Mouse (Mus musculus) kidney, adult 2 months (tissue): ENCODE data around the gene Sox21. TPM values are rescaled to one million over a fixed set of nuclear protein-coding genes. Genes with fewer than 3 reads are reported as not detected.

Experiments
- DNase-seq: peaks from one replicate; pipeline ENCODE4 v3.0.0; 2021
- H3K27ac ChIP-seq: fragments of 200-500 bp; 2 replicates; pipeline ENCODE4 v1.5.1; 2012; ENCODE audit warnings: low read depth, low read length, control low read depth, inconsistent platforms; ENCODE audit not compliant: insufficient read depth
- H3K27me3 ChIP-seq: fragments of 200-500 bp; replicated peaks from 2 replicates; pipeline ENCODE4 v1.6.1; 2012; ENCODE audit warnings: mild to moderate bottlenecking, moderate library complexity, low read length, inconsistent platforms; ENCODE audit not compliant: control insufficient read depth, insufficient read depth
- H3K36me3 ChIP-seq: fragments of 200-500 bp; 2 replicates; pipeline ENCODE4 v1.6.1; 2012; ENCODE audit warnings: mild to moderate bottlenecking, moderate library complexity, low read length, inconsistent platforms; ENCODE audit not compliant: control insufficient read depth, insufficient read depth
- H3K4me1 ChIP-seq: fragments of 200-500 bp; 2 replicates; pipeline ENCODE4 v1.6.1; 2011; ENCODE audit warnings: low read length; ENCODE audit not compliant: control insufficient read depth, insufficient read depth
- H3K4me3 ChIP-seq: fragments of 200-500 bp; 2 replicates; pipeline ENCODE4 v1.5.1; 2011; ENCODE audit warnings: mild to moderate bottlenecking, low read depth, low read length, control low read depth; ENCODE audit not compliant: insufficient read depth
- CTCF ChIP-seq: fragments of 200-500 bp; conservative IDR thresholded peaks from 2 replicates; pipeline ENCODE4 v1.5.1; 2011; ENCODE audit warnings: low read depth, mild to moderate bottlenecking, control low read depth, low read length, moderate library complexity, mixed read lengths; ENCODE audit not compliant: insufficient read depth, insufficient read length
- POLR2A ChIP-seq: fragments of 200-500 bp; IDR thresholded peaks from one replicate; pipeline ENCODE4 v1.6.1; 2011; ENCODE audit warnings: low read depth, low read length, control low read depth
- WGBS: fragments of 180-500 bp; shearing (Covaris S2); methylation state at CpG from one replicate; pipeline ENCODE4 v1.1.7; 2018; 5-methylcytosine and 5-hydroxymethylcytosine counted together
- polyA plus RNA-seq: library from polyadenylated mRNA; depleted of rRNA; stranded (reverse); fragments of >200 nt; gene quantifications from 2 replicates; pipeline ENCODE4 v1.2.3, GENCODE M21; 2012

Sox21 gene
- polyA plus RNA-seq, 1 experiment, result not detected

DNA sequence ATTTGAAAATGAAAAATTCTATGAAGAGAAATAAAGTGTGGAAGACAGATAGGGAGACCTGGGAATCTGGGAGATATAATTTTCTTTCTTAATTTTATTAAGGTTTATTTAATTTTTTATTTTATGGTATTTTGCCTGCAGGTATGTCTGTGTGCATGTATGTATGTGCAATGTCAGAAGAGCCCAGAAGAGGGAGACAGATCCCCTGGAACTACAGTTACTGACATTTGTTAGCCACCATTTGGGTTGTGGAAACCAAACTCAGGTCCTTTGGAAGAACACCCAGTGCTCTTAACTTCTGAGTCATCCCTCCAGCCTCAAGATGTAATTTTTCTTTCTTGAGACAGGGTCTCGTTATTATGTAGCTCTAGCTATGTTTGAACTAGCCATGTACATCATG lies 15.9 kb downstream of the Sox21 start:
- TF ChIP-seq CTCF (no peak), POLR2A (no peak)
- no peaks in the 10 kb centered on the region for H3K4me1 ChIP-seq
- WGBS, result 89% methylated on average over 1 of the region's 1 CpGs
- H3K27ac ChIP-seq, result no peak overlapping the region
- no peaks in the 10 kb centered on the region for H3K36me3 ChIP-seq
- peaks cover 2% of the 10 kb centered on the region; the same call in 1 of the 2 replicates for H3K27me3 ChIP-seq
- no peak for DNase-seq
- H3K4me3 ChIP-seq, result no peak overlapping the region

DNA sequence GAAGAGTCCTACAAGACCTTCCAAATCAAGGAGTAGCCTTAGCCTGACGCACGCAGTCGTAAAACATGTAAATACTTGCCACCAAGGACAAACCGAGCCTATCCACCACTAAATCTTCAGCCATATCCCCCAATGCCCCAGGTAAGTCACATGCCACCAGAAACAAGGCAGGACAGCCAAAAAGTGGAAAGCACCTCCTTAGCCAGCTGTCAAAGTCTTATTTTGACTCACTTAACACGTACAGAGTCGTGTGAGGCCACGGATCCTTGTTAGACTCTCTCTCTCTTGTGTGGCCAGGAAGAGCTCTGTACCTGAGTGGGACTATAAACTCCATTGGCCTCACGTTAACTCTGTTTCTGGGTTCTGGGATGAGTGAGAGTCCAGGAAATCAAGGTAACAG lies 20.0 kb downstream of the Sox21 start:
- H3K27ac ChIP-seq, result no peak overlapping the region
- no peaks in the 10 kb centered on the region for H3K36me3 ChIP-seq
- no peak overlapping the region for H3K4me3 ChIP-seq
- DNase-seq, result no peak
- no peaks in the 10 kb centered on the region for H3K4me1 ChIP-seq
- H3K27me3 ChIP-seq, result no peaks in the 10 kb centered on the region; the same call in 1 of the 2 replicates
- TF ChIP-seq POLR2A, result no peak
- no peak for TF ChIP-seq CTCF
- 81% methylated on average over 8 of the region's 8 CpGs for WGBS

DNA sequence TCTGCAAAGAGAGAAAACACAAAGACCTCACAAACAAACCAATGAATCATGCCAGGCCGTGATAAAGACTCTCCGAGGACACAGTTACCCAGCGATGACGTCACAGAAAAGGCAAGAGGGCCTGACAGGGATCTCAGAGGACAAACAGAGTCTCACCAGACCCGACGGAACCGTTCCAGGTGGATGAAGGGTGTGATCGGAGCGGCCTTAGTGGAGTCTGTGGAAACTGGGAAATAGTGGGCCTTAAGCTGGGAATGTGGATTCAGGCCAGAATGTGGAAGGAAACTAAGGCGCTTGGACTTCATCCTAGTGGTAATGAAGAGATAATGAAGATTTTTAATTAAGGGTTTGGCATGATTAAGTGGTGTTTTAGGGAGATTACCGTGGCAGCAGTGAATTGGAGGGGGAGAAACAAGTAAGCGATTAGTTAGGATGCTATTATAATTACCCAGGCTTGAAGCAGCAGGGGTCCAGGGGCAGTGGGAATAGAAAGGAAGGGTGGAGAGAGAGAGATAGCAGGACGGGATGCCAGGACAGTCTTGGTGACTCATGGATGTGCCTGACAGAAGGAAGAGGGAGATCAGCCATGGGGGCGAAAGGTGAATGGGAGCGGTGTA lies 24.5 kb downstream of the Sox21 start:
- Histone ChIP-seq H3K36me3 (no peaks in the 10 kb centered on the region), H3K4me1 (no peaks in the 10 kb centered on the region), H3K27ac (no peak overlapping the region), H3K4me3 (no peak overlapping the region), H3K27me3 (no peaks in the 10 kb centered on the region; the same call in 1 of the 2 replicates)
- WGBS, result 78% methylated on average over 15 of the region's 15 CpGs
- TF ChIP-seq CTCF, result no peak
- no peak for TF ChIP-seq POLR2A
- DNase-seq, result no peak

DNA sequence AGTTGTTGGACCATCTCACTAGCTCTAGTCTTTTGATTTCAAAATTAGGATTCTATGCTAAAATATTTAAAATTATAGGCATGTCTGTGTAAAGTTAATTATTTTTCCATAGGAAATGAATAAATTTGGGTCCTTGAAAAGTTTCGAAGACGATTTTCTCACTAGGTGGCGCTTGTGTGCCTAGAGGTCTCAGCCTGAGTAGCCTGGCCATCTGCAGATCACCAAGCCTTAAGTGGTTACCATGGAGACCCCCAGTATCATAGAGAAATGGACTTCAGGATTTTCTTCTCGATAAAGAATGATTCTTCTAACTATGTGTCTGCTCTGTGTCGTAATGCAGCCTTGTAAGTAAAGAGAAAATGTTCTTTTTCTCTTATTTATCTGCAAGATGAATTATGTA lies 27.2 kb downstream of the Sox21 start:
- peak; percentile 24 for DNase-seq
- no peaks in the 10 kb centered on the region for H3K36me3 ChIP-seq
- 21% methylated on average over 5 of the region's 5 CpGs for WGBS
- H3K27me3 ChIP-seq, result no peaks in the 10 kb centered on the region; the same call in 1 of the 2 replicates
- no peak overlapping the region for H3K4me3 ChIP-seq
- TF ChIP-seq POLR2A, result no peak
- TF ChIP-seq CTCF, result peak; percentile 51
- H3K4me1 ChIP-seq, result no peaks in the 10 kb centered on the region
- H3K27ac ChIP-seq, result no peak overlapping the region

DNA sequence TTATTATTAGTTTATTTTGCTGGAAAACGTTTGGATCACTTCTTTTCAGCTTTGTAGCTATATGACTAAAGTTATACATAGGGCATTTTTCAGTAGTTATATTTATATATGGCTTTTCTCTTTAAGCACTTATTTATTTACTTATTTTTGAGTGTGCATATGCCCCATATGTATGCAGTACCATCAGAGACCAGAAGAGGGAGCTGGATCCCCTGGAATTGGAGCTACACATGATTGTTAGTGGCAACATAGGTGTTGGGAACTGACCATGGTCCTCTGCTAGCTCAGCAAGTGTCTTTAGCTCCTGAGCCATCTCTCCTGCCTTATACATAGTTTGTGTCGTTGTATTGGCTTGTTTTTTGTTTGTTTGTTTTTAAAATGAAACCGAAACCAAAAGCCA lies 29.5 kb downstream of the Sox21 start:
- Histone ChIP-seq H3K4me1 (no peaks in the 10 kb centered on the region), H3K27me3 (no peaks in the 10 kb centered on the region; the same call in 1 of the 2 replicates), H3K4me3 (no peak overlapping the region), H3K27ac (no peak overlapping the region), H3K36me3 (no peaks in the 10 kb centered on the region)
- no peak for DNase-seq
- WGBS, result 82% methylated on average over 3 of the region's 3 CpGs
- TF ChIP-seq CTCF (no peak), POLR2A (no peak)

DNA sequence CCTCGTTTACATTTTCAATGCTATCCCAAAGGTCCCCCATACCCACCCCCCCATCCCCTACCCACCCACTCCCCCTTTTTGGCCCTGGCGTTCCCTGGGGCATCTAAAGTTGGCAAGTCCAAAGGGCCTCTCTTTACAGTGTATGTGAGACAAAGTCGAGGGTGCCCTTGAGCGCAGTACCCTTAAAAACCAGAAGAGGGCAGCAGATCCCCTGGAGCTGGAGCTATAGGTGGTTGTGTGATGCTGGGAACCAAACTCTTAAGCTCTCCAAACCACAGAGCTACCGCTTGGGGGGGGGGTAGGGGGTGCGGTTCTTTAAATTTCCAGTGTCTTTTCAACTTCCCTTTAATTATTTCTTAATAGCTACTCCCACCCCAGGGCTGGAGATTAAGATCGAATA lies 33.8 kb downstream of the Sox21 start:
- WGBS, result 83% methylated on average over 7 of the region's 7 CpGs
- DNase-seq, result no peak
- Histone ChIP-seq H3K27ac (no peak overlapping the region), H3K27me3 (no peaks in the 10 kb centered on the region), H3K4me3 (no peak overlapping the region), H3K4me1 (no peaks in the 10 kb centered on the region), H3K36me3 (no peaks in the 10 kb centered on the region)
- TF ChIP-seq POLR2A (no peak), CTCF (peak; percentile 30; the same call in 1 of the 2 replicates)

DNA sequence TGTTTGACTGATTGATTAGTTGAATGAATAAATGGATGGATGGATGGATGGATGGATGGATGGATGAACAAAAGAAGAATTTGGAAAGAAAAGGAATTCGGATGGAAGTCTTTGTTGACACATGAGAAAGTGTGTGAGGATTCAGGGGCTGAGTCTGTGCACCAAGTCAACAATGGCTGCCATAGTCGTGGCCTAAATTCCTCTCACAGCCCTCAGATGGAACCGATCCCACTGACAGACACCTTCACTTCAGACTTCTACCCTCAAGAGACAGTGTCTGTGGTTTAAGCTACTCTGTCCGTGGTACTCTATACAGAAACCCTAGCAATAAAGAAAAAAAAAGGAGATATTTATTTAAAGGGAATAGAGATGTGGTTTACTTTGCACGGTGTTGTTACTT lies 34.8 kb downstream of the Sox21 start:
- Histone ChIP-seq H3K4me3 (no peak overlapping the region), H3K36me3 (no peaks in the 10 kb centered on the region), H3K27me3 (no peaks in the 10 kb centered on the region), H3K27ac (no peak overlapping the region), H3K4me1 (no peaks in the 10 kb centered on the region)
- DNase-seq, result no peak
- TF ChIP-seq POLR2A, result no peak
- TF ChIP-seq CTCF, result no peak
- whole genome bisulfite sequencing, result 86% methylated on average over 5 of the region's 5 CpGs
